Mouse (Mus musculus): Measurements from ENCODE around the gene Pde4a.

DNA sequence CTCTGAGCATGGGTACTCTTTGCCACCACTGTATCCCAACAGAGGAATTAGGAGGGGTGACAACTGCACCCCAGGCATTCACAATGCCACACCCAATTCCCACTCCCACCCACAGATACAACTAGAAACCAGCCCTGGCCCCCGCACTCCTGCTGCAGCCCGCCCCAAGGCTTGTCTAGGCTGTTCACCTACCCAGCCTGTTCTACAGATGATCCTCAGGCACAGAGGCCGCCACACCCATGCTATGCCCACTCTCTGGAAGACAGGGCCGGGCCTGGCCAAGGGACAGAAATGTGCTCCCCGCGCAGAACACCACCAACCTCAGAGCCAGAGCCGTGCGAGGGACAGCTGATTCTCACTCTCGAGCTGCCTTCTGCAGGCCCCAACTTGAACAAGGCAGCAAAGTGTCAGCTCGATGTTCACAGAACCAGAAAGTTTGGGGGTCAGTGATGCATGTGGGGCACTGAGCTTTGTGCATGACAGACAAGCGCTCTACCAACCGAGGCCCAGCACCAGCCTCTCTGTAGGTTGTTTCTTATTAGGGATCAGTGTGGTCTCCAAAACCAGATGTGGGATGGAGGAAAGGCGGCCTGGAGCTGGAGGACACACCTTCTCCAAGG, 85.7 kb downstream of the Pde4a start:
- TF ChIP-seq ZC3H11A (IDR thresholded peaks at IDR 0.05; ENCODE audit: borderline replicate concordance, low read depth, low read length) (no peak), ZNF384 (IDR thresholded peaks at IDR 0.05; ENCODE audit: low read depth, low read length) (no peak), HCFC1 (IDR thresholded peaks at IDR 0.05; ENCODE audit: borderline replicate concordance, insufficient read depth, low read length) (no peak), MAFK (IDR thresholded peaks at IDR 0.05; ENCODE audit: insufficient read depth, low read depth, low read length) (no peak), CHD2 (IDR thresholded peaks at IDR 0.05; ENCODE audit: low read depth, low read length) (no peak)

All from ES-E14 (cell line).